Mouse (Mus musculus) midbrain, postnatal 0 days (tissue): ENCODE measurements at regions not wholly inside any gene's neighbourhood (a gene's known extent, or its start where the extent isn't known, plus 50 kb on each side); places are given as distances from the start of the nearest gene placed in this dataset.

ENCODE experiments used
- ATAC-seq: fragments of 200-750 bp; cut with Nextera tagmentation; 2 replicates; pipeline ENCODE4 v1.8.0; 2017; ENCODE audit warnings: moderate number of reproducible peaks, mild to moderate bottlenecking, moderate TSS enrichment, moderate library complexity; ENCODE audit not compliant: low FRiP score
- DNase-seq: peaks from one replicate; pipeline ENCODE4 v3.0.0-alpha.2; 2015; ENCODE audit warnings: low spot score
- H3K27ac ChIP-seq: fragments of 300-500 bp; sonication (generic); 2 replicates; pipeline ENCODE4 v1.5.1; 2014; ENCODE audit warnings: low read depth, mild to moderate bottlenecking, low read length, mixed read lengths
- H3K27me3 ChIP-seq: fragments of 300-500 bp; sonication (generic); 2 replicates; pipeline ENCODE4 v1.6.1; 2014; ENCODE audit warnings: low read length, control low read depth, mixed read lengths; ENCODE audit not compliant: insufficient read depth
- H3K36me3 ChIP-seq: fragments of 300-500 bp; sonication (generic); 2 replicates; pipeline ENCODE4 v1.6.1; 2014; ENCODE audit warnings: low read length, control low read depth, mixed read lengths; ENCODE audit not compliant: insufficient read depth
- H3K4me1 ChIP-seq: fragments of 300-500 bp; sonication (generic); 2 replicates; pipeline ENCODE4 v1.6.1; 2014; ENCODE audit warnings: mild to moderate bottlenecking, control low read depth, antibody characterized with exemption, low read length, mixed read lengths; ENCODE audit not compliant: insufficient read depth
- H3K4me2 ChIP-seq: fragments of 300-500 bp; sonication (generic); 2 replicates; pipeline ENCODE4 v1.6.1; 2014; ENCODE audit warnings: low read depth, mild to moderate bottlenecking, low read length, mixed read lengths; ENCODE audit not compliant: poor library complexity, severe bottlenecking
- H3K4me3 ChIP-seq: fragments of 300-500 bp; sonication (generic); 2 replicates; pipeline ENCODE4 v1.5.1; 2014; ENCODE audit warnings: low read depth, mild to moderate bottlenecking, low read length, moderate library complexity
- H3K9ac ChIP-seq: fragments of 300-500 bp; sonication (generic); replicated peaks from 2 replicates; pipeline ENCODE4 v1.6.1; 2014; ENCODE audit warnings: mild to moderate bottlenecking, low read length, moderate library complexity, mixed read lengths; ENCODE audit not compliant: poor library complexity, severe bottlenecking
- H3K9me3 ChIP-seq: fragments of 300-500 bp; sonication (generic); 2 replicates; pipeline ENCODE4 v1.6.1; 2016; ENCODE audit warnings: low read length, control low read depth
- CTCF ChIP-seq: IDR thresholded peaks from 2 replicates; pipeline ENCODE4 v1.5.1; 2016; ENCODE audit warnings: antibody characterized with exemption, mild to moderate bottlenecking
- WGBS: fragments of 180-500 bp; shearing (Covaris S2); extraction: QIAGEN DNeasy Blood & Tissue Kit; methylation state at CpG from one replicate; pipeline ENCODE4 v1.1.7; 2014; 5-methylcytosine and 5-hydroxymethylcytosine counted together

- peak overlapping the region; percentile 71 for H3K27ac ChIP-seq
- 31% methylated on average over 9 of the region's 9 CpGs for WGBS
- no peaks in the 10 kb centered on the region for H3K27me3 ChIP-seq
- DNase-seq (peak; percentile 79), ATAC-seq (peak; percentile 78; the same call in 1 of the 2 replicates)
- no peaks in the 10 kb centered on the region for H3K9me3 ChIP-seq
- H3K4me3 ChIP-seq, result no peak overlapping the region
- H3K9ac ChIP-seq, result no peak overlapping the region
- no peak for TF ChIP-seq CTCF
- H3K36me3 ChIP-seq, result no peaks in the 10 kb centered on the region
- no peak overlapping the region for H3K4me2 ChIP-seq
- 0 out of 2 replicates have a peak, but pooled peaks cover 8% of the 10 kb centered on the region for H3K4me1 ChIP-seq
These were observed 59.4 kb upstream of the Errfi1 start for GRCm38 (mm10) chr4:150794257-150794794.

- DNase-seq (no peak), ATAC-seq (no peak)
- Histone ChIP-seq H3K27me3 (no peaks in the 10 kb centered on the region), H3K9ac (no peak overlapping the region), H3K36me3 (no peaks in the 10 kb centered on the region), H3K27ac (no peak overlapping the region), H3K4me3 (no peak overlapping the region), H3K4me1 (0 out of 2 replicates have a peak, but pooled peaks cover 8% of the 10 kb centered on the region), H3K4me2 (no peak overlapping the region), H3K9me3 (no peaks in the 10 kb centered on the region)
- no peak for TF ChIP-seq CTCF
- WGBS, result 86% methylated on average over 12 of the region's 12 CpGs
These were observed 60.6 kb upstream of the Errfi1 start for GRCm38 (mm10) chr4:150793146-150793545.

- 70% methylated on average over 7 of the region's 7 CpGs for WGBS
- no peak overlapping the region for H3K27ac ChIP-seq
- TF ChIP-seq CTCF, result no peak
- H3K4me3 ChIP-seq, result no peak overlapping the region
- H3K9ac ChIP-seq, result no peak overlapping the region
- no peak for DNase-seq
- no peaks in the 10 kb centered on the region for H3K36me3 ChIP-seq
- H3K4me1 ChIP-seq, result no peaks in the 10 kb centered on the region
- H3K4me2 ChIP-seq, result no peak overlapping the region
- H3K9me3 ChIP-seq, result no peaks in the 10 kb centered on the region
- H3K27me3 ChIP-seq, result no peaks in the 10 kb centered on the region
- ATAC-seq, result no peak
These were observed 64.6 kb upstream of the Errfi1 start for GRCm38 (mm10) chr4:150789166-150789565.

GRCm38 (mm10) chr4:150787113-150787512 lies 66.6 kb upstream of the Errfi1 start:
- H3K4me3 ChIP-seq, result no peak overlapping the region
- no peak overlapping the region for H3K9ac ChIP-seq
- 57% methylated on average over 6 of the region's 6 CpGs for WGBS
- no peak overlapping the region for H3K4me2 ChIP-seq
- H3K4me1 ChIP-seq, result no peaks in the 10 kb centered on the region
- no peak for TF ChIP-seq CTCF
- no peak overlapping the region for H3K27ac ChIP-seq
- H3K27me3 ChIP-seq, result no peaks in the 10 kb centered on the region
- H3K36me3 ChIP-seq, result no peaks in the 10 kb centered on the region
- no peak for DNase-seq
- H3K9me3 ChIP-seq, result no peaks in the 10 kb centered on the region
- ATAC-seq, result no peak

- DNase-seq (no peak), ATAC-seq (no peak)
- Histone ChIP-seq H3K27ac (no peak overlapping the region), H3K4me2 (no peak overlapping the region), H3K4me3 (no peak overlapping the region), H3K9ac (no peak overlapping the region), H3K9me3 (no peaks in the 10 kb centered on the region), H3K4me1 (no peaks in the 10 kb centered on the region), H3K27me3 (no peaks in the 10 kb centered on the region), H3K36me3 (no peaks in the 10 kb centered on the region)
- no peak for TF ChIP-seq CTCF
- 70% methylated on average over 3 of the region's 3 CpGs for WGBS
These were observed 67.1 kb upstream of the Errfi1 start for GRCm38 (mm10) chr4:150786651-150787050.

DNA sequence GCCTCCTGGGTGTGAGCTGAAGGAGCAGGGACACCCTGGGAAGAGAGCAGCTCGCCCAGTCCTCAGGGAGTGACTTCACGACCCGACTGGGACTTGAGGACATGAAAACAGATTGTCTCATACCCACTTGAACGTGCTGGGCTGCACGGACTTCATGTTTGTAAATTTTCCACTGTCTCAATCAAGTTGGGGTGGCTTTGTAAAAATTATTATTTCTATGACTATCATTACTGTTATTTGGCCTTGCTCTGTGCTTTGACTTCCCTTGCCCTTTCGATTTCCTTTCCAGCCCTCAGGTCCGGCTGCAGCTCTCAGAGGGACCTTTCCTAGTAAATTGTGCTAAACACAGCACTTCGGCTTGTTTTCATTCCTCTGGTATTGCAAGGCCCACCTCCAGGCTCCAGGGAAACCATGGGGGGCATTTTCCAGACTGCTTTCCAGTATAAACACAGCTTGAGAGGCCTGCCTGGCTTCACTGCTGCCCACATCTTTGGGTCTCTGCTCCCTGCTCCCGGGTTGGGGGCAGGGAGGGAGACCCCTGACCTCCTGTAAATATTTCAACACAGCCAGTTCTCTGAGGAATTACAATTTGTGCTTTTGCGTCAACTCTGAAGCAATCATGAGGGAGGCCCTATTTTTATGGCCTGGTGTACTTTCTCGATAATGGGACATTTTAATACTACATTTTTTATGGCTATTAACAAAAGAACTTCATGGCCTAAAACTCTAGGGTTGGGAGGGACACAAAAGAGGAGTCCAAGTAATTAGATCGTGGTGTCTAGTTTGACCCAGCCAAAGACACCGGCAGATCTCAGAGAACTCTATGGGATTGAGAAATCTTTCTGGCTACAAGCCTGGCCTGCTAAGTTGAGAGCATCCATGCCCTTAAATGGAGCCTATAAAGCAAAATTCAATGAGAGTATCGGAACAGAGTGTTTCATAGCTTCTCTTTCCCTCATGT lies 68.9 kb upstream of the Errfi1 start:
- no peaks in the 10 kb centered on the region for H3K27me3 ChIP-seq
- H3K9ac ChIP-seq, result no peak overlapping the region
- WGBS, result 73% methylated on average over 14 of the region's 14 CpGs
- DNase-seq, result peak; percentile 35
- no peaks in the 10 kb centered on the region for H3K36me3 ChIP-seq
- no peak for ATAC-seq
- no peak overlapping the region for H3K27ac ChIP-seq
- H3K4me1 ChIP-seq, result no peaks in the 10 kb centered on the region
- no peak for TF ChIP-seq CTCF
- H3K9me3 ChIP-seq, result no peaks in the 10 kb centered on the region
- no peak overlapping the region for H3K4me2 ChIP-seq
- no peak overlapping the region for H3K4me3 ChIP-seq
